Mouse (Mus musculus) MEL (cell line): ENCODE measurements at regions not wholly inside any gene's neighbourhood (a gene's known extent, or its start where the extent isn't known, plus 50 kb on each side); places are given as distances from the start of the nearest gene placed in this dataset.

Source experiments
- DNase-seq: peaks from one replicate; pipeline ENCODE4 v3.0.0; 2011; ENCODE audit warnings: low read depth, low spot score
- H3K27ac ChIP-seq: 2 replicates; pipeline ENCODE4 v1.5.1; 2012; ENCODE audit warnings: low read depth, mild to moderate bottlenecking, control low read depth, low read length, moderate library complexity; ENCODE audit not compliant: control insufficient read depth
- H3K27me3 ChIP-seq, 2 experiments: fragments of 150-350 bp in 1 of 2; sonication (generic) in 1 of 2; 2 replicates each; pipeline ENCODE4 v1.6.1; 2012; ENCODE audit warnings: low read length in 2 of 2, mild to moderate bottlenecking in 2 of 2, improper control_type of control experiment in 1 of 2, moderate library complexity in 1 of 2; ENCODE audit not compliant: insufficient read depth in 2 of 2, control insufficient read depth in 1 of 2
- H3K36me3 ChIP-seq, 2 experiments: 2 replicates each; pipeline ENCODE4 v1.6.1; 2012 to 2014; ENCODE audit warnings: low read length in 2 of 2, improper control_type of control experiment in 1 of 2, inconsistent platforms in 1 of 2, mild to moderate bottlenecking in 1 of 2; ENCODE audit not compliant: insufficient read depth in 2 of 2, control insufficient read depth in 1 of 2
- H3K4me1 ChIP-seq, 2 experiments: fragments of 150-350 bp in 1 of 2; sonication (generic) in 1 of 2; 2 replicates each; pipeline ENCODE4 v1.6.1; 2012; ENCODE audit warnings: low read length in 2 of 2, improper control_type of control experiment in 1 of 2, mild to moderate bottlenecking in 1 of 2; ENCODE audit not compliant: insufficient read depth in 2 of 2, control insufficient read depth in 1 of 2
- H3K4me3 ChIP-seq, 2 experiments: fragments of 150-350 bp in 1 of 2; sonication (generic) in 1 of 2; 2 replicates each; pipeline ENCODE4 v1.5.1; 2012; ENCODE audit warnings: low read depth in 2 of 2, low read length in 2 of 2, mild to moderate bottlenecking in 2 of 2, moderate library complexity in 2 of 2, control low read depth in 1 of 2, improper control_type of control experiment in 1 of 2; ENCODE audit not compliant: control insufficient read depth in 1 of 2, insufficient read depth in 1 of 2
- H3K79me2 ChIP-seq: 2 replicates; pipeline ENCODE4 v1.6.1; 2012; ENCODE audit warnings: mild to moderate bottlenecking, low read length, moderate library complexity; ENCODE audit not compliant: control insufficient read depth, poor library complexity, insufficient read depth
- H3K9ac ChIP-seq: 2 replicates; pipeline ENCODE4 v1.6.1; 2012; ENCODE audit warnings: low read depth, mild to moderate bottlenecking, control low read depth, low read length, moderate library complexity; ENCODE audit not compliant: control insufficient read depth, poor library complexity, severe bottlenecking
- H3K9me3 ChIP-seq: fragments of 150-350 bp; sonication (generic); replicated peaks from 2 replicates; pipeline ENCODE4 v1.6.1; 2012; ENCODE audit warnings: mild to moderate bottlenecking, low read length, improper control_type of control experiment, moderate library complexity; ENCODE audit not compliant: insufficient read depth
- CHD1 ChIP-seq: IDR thresholded peaks from 2 replicates; pipeline ENCODE4 v1.6.1; 2012; ENCODE audit warnings: low read depth, mild to moderate bottlenecking, inconsistent platforms, low read length, improper control_type of control experiment
- CHD2 ChIP-seq: IDR thresholded peaks from 2 replicates; pipeline ENCODE4 v1.6.1; 2011; ENCODE audit warnings: low read length, improper control_type of control experiment
- ELF1 ChIP-seq: IDR thresholded peaks from 2 replicates; pipeline ENCODE4 v1.6.1; 2014; ENCODE audit warnings: low read depth, mild to moderate bottlenecking, inconsistent platforms, low read length, improper control_type of control experiment, moderate library complexity
- EP300 ChIP-seq, 2 experiments: IDR thresholded peaks; 2 replicates each; pipeline ENCODE4 v1.6.1; 2011; ENCODE audit warnings: improper control_type of control experiment in 2 of 2, low read length in 2 of 2, low read depth in 1 of 2, mild to moderate bottlenecking in 1 of 2
- ETS1 ChIP-seq: IDR thresholded peaks from 2 replicates; pipeline ENCODE4 v1.6.1; 2012; ENCODE audit warnings: low read depth, mild to moderate bottlenecking, inconsistent platforms, low read length, improper control_type of control experiment, moderate library complexity
- JUND ChIP-seq: IDR thresholded peaks from 2 replicates; pipeline ENCODE4 v1.6.1; 2011; ENCODE audit warnings: low read depth, mild to moderate bottlenecking, improper control_type of control experiment, low read length
- KAT2A ChIP-seq: conservative IDR thresholded peaks from 2 replicates; pipeline ENCODE4 v1.6.1; 2012; ENCODE audit warnings: low read depth, low read length, improper control_type of control experiment, inconsistent platforms
- MAX ChIP-seq: IDR thresholded peaks from 2 replicates; pipeline ENCODE4 v1.6.1; 2011; ENCODE audit warnings: low read length, improper control_type of control experiment
- MAZ ChIP-seq: IDR thresholded peaks from 2 replicates; pipeline ENCODE4 v1.6.1; 2012; ENCODE audit warnings: low read depth, mild to moderate bottlenecking, inconsistent platforms, low read length, improper control_type of control experiment
- MXI1 ChIP-seq: IDR thresholded peaks from 2 replicates; pipeline ENCODE4 v1.6.1; 2011; ENCODE audit warnings: mild to moderate bottlenecking, low read depth, low read length, improper control_type of control experiment
- MYB ChIP-seq: IDR thresholded peaks from 2 replicates; pipeline ENCODE4 v1.6.1; 2011; ENCODE audit warnings: mild to moderate bottlenecking, low read depth, low read length, improper control_type of control experiment
- NRF1 ChIP-seq: IDR thresholded peaks from 2 replicates; pipeline ENCODE4 v1.6.1; 2014; ENCODE audit warnings: low read depth, mild to moderate bottlenecking, inconsistent platforms, low read length, improper control_type of control experiment, moderate library complexity; ENCODE audit not compliant: poor library complexity, insufficient read depth, severe bottlenecking
- POLR2A ChIP-seq, 2 experiments: IDR thresholded peaks; 2 replicates each; pipeline ENCODE4 v1.6.1; 2011 to 2012; ENCODE audit warnings: low read length in 2 of 2, mild to moderate bottlenecking in 2 of 2, control low read depth in 1 of 2, improper control_type of control experiment in 1 of 2, low read depth in 1 of 2, moderate library complexity in 1 of 2; ENCODE audit not compliant: control insufficient read depth in 1 of 2, insufficient read depth in 1 of 2, poor library complexity in 1 of 2
- RAD21 ChIP-seq: IDR thresholded peaks from 2 replicates; pipeline ENCODE4 v1.6.1; 2011; ENCODE audit warnings: mild to moderate bottlenecking, low read depth, low read length, improper control_type of control experiment
- RCOR1 ChIP-seq: IDR thresholded peaks from 2 replicates; pipeline ENCODE4 v1.6.1; 2012; ENCODE audit warnings: low read depth, mild to moderate bottlenecking, inconsistent platforms, low read length, improper control_type of control experiment
- SIN3A ChIP-seq: IDR thresholded peaks from 2 replicates; pipeline ENCODE4 v1.6.1; 2012; ENCODE audit warnings: low read length, improper control_type of control experiment, inconsistent platforms
- TAL1 ChIP-seq: IDR thresholded peaks from 2 replicates; pipeline ENCODE4 v1.6.1; 2012; ENCODE audit warnings: mild to moderate bottlenecking, inconsistent platforms, low read length, moderate library complexity, mixed read lengths
- USF2 ChIP-seq, 2 experiments: IDR thresholded peaks; 2 replicates each; pipeline ENCODE4 v1.6.1; 2011 to 2012; ENCODE audit warnings: improper control_type of control experiment in 2 of 2, low read length in 2 of 2, borderline replicate concordance in 1 of 2, inconsistent platforms in 1 of 2, low read depth in 1 of 2, mild to moderate bottlenecking in 1 of 2; ENCODE audit not compliant: insufficient read depth in 1 of 2
- ZC3H11A ChIP-seq: IDR thresholded peaks from 2 replicates; pipeline ENCODE4 v1.6.1; 2012; ENCODE audit warnings: low read depth, mild to moderate bottlenecking, inconsistent platforms, low read length, improper control_type of control experiment

DNA sequence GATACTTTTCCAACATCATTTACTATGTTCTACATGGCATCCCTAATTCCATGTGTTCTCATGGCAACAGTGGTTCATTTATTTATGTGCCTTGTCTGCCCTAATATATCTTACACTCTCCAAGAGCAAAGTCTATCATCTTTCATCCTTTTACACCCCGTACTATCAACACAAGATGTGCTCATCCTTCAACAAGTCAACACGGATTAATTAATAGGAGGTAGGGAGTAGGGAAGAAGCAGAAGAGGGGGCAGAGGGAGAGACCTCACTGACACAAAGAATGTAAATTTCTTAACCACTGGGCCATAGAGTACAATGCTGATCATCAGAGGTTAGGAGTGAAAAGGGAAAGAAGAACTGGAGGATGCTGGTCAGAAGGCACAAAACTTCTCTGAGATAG, 267.0 kb upstream of the Setmar start (continued):
- TF ChIP-seq ETS1 (no peak), RAD21 (no peak)

DNA sequence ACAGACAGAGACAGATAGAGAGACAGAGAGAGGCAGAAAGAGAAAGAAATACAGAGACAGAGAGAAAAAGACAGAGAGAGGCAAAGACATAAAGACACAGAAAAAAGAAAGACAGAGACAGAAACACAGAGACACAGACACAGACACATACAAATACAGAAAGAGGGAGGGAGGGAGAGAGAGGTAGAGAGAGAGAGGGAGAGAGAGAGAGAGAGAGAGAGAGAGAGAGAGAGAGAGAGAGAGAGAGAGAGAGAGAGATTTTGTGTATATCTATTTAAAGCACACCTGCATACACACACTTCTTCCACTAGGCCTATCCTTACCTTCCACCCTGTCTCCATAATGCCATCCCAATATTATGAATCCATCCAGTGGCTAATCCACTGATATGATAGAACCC, 261.8 kb upstream of the Setmar start:
- DNase-seq: no peak
- TF ChIP-seq CHD2 (no peak), MYB (no peak), USF2 (IDR thresholded peaks at IDR 0.05; ENCODE audit: borderline replicate concordance in 1 of 2, insufficient read depth in 1 of 2, low read depth in 1 of 2, low read length in 2 of 2) (no peak), TAL1 (no peak), RAD21 (no peak), CHD1 (no peak), EP300 (IDR thresholded peaks at IDR 0.05; ENCODE audit: low read depth in 1 of 2, low read length in 2 of 2) (no peak), POLR2A (IDR thresholded peaks at IDR 0.05; ENCODE audit: control insufficient read depth in 1 of 2, insufficient read depth in 1 of 2, low read depth in 1 of 2, low read length in 2 of 2, poor library complexity in 1 of 2) (no peak), NRF1 (no peak), MAZ (no peak), KAT2A (no peak), JUND (no peak), MAX (no peak), ELF1 (no peak), RCOR1 (no peak), MXI1 (no peak), SIN3A (no peak), ZC3H11A (no peak)
- TF ChIP-seq, all 39 proteins: peak for 0
- H3K4me1 ChIP-seq: no peaks in the 10 kb centered on the region
- no peaks in the 10 kb centered on the region for H3K79me2 ChIP-seq
- H3K9me3 ChIP-seq: no peaks in the 10 kb centered on the region
- no peaks in the 10 kb centered on the region for H3K27me3 ChIP-seq
- H3K9ac ChIP-seq: no peak overlapping the region
- no peak overlapping the region for H3K27ac ChIP-seq
- no peak overlapping the region for H3K4me3 ChIP-seq
- no peaks in the 10 kb centered on the region for H3K36me3 ChIP-seq
